Mouse (Mus musculus) limb, embryonic 13.5 days (tissue): ENCODE measurements at regions not wholly inside any gene's neighbourhood (a gene's known extent, or its start where the extent isn't known, plus 50 kb on each side); places are given as distances from the start of the nearest gene placed in this dataset.

Source experiments
- ATAC-seq: fragments of 200-750 bp; cut with Nextera tagmentation; 2 replicates; pipeline ENCODE4 v1.8.0; 2017; ENCODE audit warnings: low read depth, moderate number of reproducible peaks, moderate TSS enrichment; ENCODE audit not compliant: low FRiP score
- H3K27ac ChIP-seq: fragments of 300-500 bp; sonication (generic); 2 replicates; pipeline ENCODE4 v1.5.1; 2015; ENCODE audit warnings: inconsistent platforms, mild to moderate bottlenecking, moderate library complexity
- H3K27me3 ChIP-seq: fragments of 300-500 bp; sonication (generic); 2 replicates; pipeline ENCODE4 v1.6.1; 2015; ENCODE audit warnings: mild to moderate bottlenecking, inconsistent platforms
- H3K36me3 ChIP-seq: fragments of 300-500 bp; sonication (generic); 2 replicates; pipeline ENCODE4 v1.6.1; 2015; ENCODE audit warnings: inconsistent platforms, mild to moderate bottlenecking, moderate library complexity
- H3K4me1 ChIP-seq: fragments of 300-500 bp; sonication (generic); 2 replicates; pipeline ENCODE4 v1.6.1; 2015; ENCODE audit warnings: inconsistent platforms
- H3K4me2 ChIP-seq: fragments of 300-500 bp; sonication (generic); replicated peaks from 2 replicates; pipeline ENCODE4 v1.6.1; 2015; ENCODE audit warnings: inconsistent platforms, mild to moderate bottlenecking, moderate library complexity
- H3K4me3 ChIP-seq: fragments of 300-500 bp; sonication (generic); 2 replicates; pipeline ENCODE4 v1.5.1; 2015; ENCODE audit warnings: moderate library complexity, mild to moderate bottlenecking, inconsistent platforms
- H3K9ac ChIP-seq: fragments of 300-500 bp; sonication (generic); 2 replicates; pipeline ENCODE4 v1.6.1; 2015; ENCODE audit warnings: mild to moderate bottlenecking, inconsistent platforms
- H3K9me3 ChIP-seq: fragments of 300-500 bp; sonication (generic); 2 replicates; pipeline ENCODE4 v1.6.1; 2016; ENCODE audit warnings: inconsistent platforms
- WGBS: fragments of 180-500 bp; shearing (Covaris S2); methylation state at CpG from one replicate; pipeline ENCODE4 v1.1.7; 2015; 5-methylcytosine and 5-hydroxymethylcytosine counted together

- H3K27me3 ChIP-seq, result no peaks in the 10 kb centered on the region
- ATAC-seq, result no peak
- no peaks in the 10 kb centered on the region for H3K4me1 ChIP-seq
- H3K4me2 ChIP-seq, result no peak overlapping the region
- no peaks in the 10 kb centered on the region for H3K9me3 ChIP-seq
- H3K36me3 ChIP-seq, result no peaks in the 10 kb centered on the region
- no peak overlapping the region for H3K27ac ChIP-seq
- H3K4me3 ChIP-seq, result no peak overlapping the region
- H3K9ac ChIP-seq, result no peak overlapping the region
- WGBS, result 77% methylated on average over 3 of the region's 3 CpGs
These were observed 109.9 kb downstream of the Sec23a start for GRCm38 (mm10) chr12:58901931-58902330.

- H3K9ac ChIP-seq, result no peak overlapping the region
- H3K4me3 ChIP-seq, result no peak overlapping the region
- H3K4me2 ChIP-seq, result no peak overlapping the region
- H3K9me3 ChIP-seq, result no peaks in the 10 kb centered on the region
- ATAC-seq, result no peak
- no peaks in the 10 kb centered on the region for H3K27me3 ChIP-seq
- WGBS, result 82% methylated on average over 2 of the region's 2 CpGs
- H3K27ac ChIP-seq, result no peak overlapping the region
- H3K4me1 ChIP-seq, result no peaks in the 10 kb centered on the region
- no peaks in the 10 kb centered on the region for H3K36me3 ChIP-seq
These were observed 136.0 kb downstream of the Sec23a start for GRCm38 (mm10) chr12:58875808-58876207.

- ATAC-seq, result no peak
- no peaks in the 10 kb centered on the region for H3K27me3 ChIP-seq
- H3K4me1 ChIP-seq, result no peaks in the 10 kb centered on the region
- H3K9me3 ChIP-seq, result no peaks in the 10 kb centered on the region
- no peak overlapping the region for H3K4me3 ChIP-seq
- H3K36me3 ChIP-seq, result no peaks in the 10 kb centered on the region
- no peak overlapping the region for H3K9ac ChIP-seq
- no peak overlapping the region for H3K4me2 ChIP-seq
- no peak overlapping the region for H3K27ac ChIP-seq
These were observed 139.4 kb downstream of the Sec23a start for GRCm38 (mm10) chr12:58872465-58872864.

- H3K27ac ChIP-seq, result no peak overlapping the region
- 69% methylated on average over 2 of the region's 2 CpGs for WGBS
- ATAC-seq, result no peak
- no peak overlapping the region for H3K4me3 ChIP-seq
- H3K36me3 ChIP-seq, result no peaks in the 10 kb centered on the region
- H3K4me1 ChIP-seq, result no peaks in the 10 kb centered on the region
- no peak overlapping the region for H3K4me2 ChIP-seq
- H3K27me3 ChIP-seq, result no peaks in the 10 kb centered on the region
- peaks cover 5% of the 10 kb centered on the region; the same call in 1 of the 2 replicates for H3K9me3 ChIP-seq
- H3K9ac ChIP-seq, result no peak overlapping the region
These were observed 155.3 kb downstream of the Sec23a start for GRCm38 (mm10) chr12:58856498-58856897.

GRCm38 (mm10) chr12:58851677-58852385 is 160.0 kb downstream of the Sec23a start:
- no peak for ATAC-seq
- Histone ChIP-seq H3K4me1 (no peaks in the 10 kb centered on the region), H3K9ac (no peak overlapping the region)

GRCm38 (mm10) chr12:58829656-58830055 is 182.2 kb downstream of the Sec23a start:
- ATAC-seq, result no peak
- 55% methylated on average over 1 of the region's 1 CpGs for WGBS
- Histone ChIP-seq H3K9ac (no peak overlapping the region), H3K4me1 (no peaks in the 10 kb centered on the region), H3K4me2 (no peak overlapping the region), H3K9me3 (no peaks in the 10 kb centered on the region), H3K4me3 (no peak overlapping the region), H3K36me3 (no peaks in the 10 kb centered on the region), H3K27me3 (no peaks in the 10 kb centered on the region), H3K27ac (no peak overlapping the region)

More at GRCm38 (mm10) chr12:58851677-58852385, 160.0 kb downstream of the Sec23a start:
- H3K27me3 ChIP-seq, result no peaks in the 10 kb centered on the region
- H3K4me2 ChIP-seq, result no peak overlapping the region
- peaks cover 5% of the 10 kb centered on the region; the same call in 1 of the 2 replicates for H3K9me3 ChIP-seq
- no peaks in the 10 kb centered on the region for H3K36me3 ChIP-seq
- no peak overlapping the region for H3K4me3 ChIP-seq
- H3K27ac ChIP-seq, result no peak overlapping the region
- 76% methylated on average over 6 of the region's 6 CpGs for whole genome bisulfite sequencing

- Histone ChIP-seq H3K9me3 (no peaks in the 10 kb centered on the region), H3K27me3 (no peaks in the 10 kb centered on the region), H3K27ac (no peak overlapping the region), H3K4me2 (no peak overlapping the region), H3K36me3 (no peaks in the 10 kb centered on the region), H3K4me3 (no peak overlapping the region), H3K9ac (no peak overlapping the region), H3K4me1 (no peaks in the 10 kb centered on the region)
- ATAC-seq, result no peak
These were observed 184.0 kb downstream of the Sec23a start for GRCm38 (mm10) chr12:58827864-58828263.

GRCm38 (mm10) chr12:58825139-58825921 is 186.5 kb downstream of the Sec23a start:
- Histone ChIP-seq H3K4me2 (no peak overlapping the region), H3K4me1 (no peaks in the 10 kb centered on the region), H3K9me3 (no peaks in the 10 kb centered on the region), H3K27ac (no peak overlapping the region), H3K27me3 (no peaks in the 10 kb centered on the region), H3K4me3 (no peak overlapping the region), H3K36me3 (no peaks in the 10 kb centered on the region), H3K9ac (no peak overlapping the region)
- no peak for ATAC-seq
- 39% methylated on average over 3 of the region's 7 CpGs for WGBS

- no peaks in the 10 kb centered on the region for H3K9me3 ChIP-seq
- no peak overlapping the region for H3K9ac ChIP-seq
- no peak for ATAC-seq
- no peaks in the 10 kb centered on the region for H3K4me1 ChIP-seq
- H3K36me3 ChIP-seq, result no peaks in the 10 kb centered on the region
- no peak overlapping the region for H3K4me2 ChIP-seq
- WGBS, result 84% methylated on average over 3 of the region's 3 CpGs
- no peaks in the 10 kb centered on the region for H3K27me3 ChIP-seq
- H3K27ac ChIP-seq, result no peak overlapping the region
- no peak overlapping the region for H3K4me3 ChIP-seq
These were observed 188.8 kb downstream of the Sec23a start for GRCm38 (mm10) chr12:58822971-58823370.

GRCm38 (mm10) chr12:58804068-58804467 is 207.7 kb downstream of the Sec23a start:
- ATAC-seq, result no peak
- Histone ChIP-seq H3K9ac (no peak overlapping the region), H3K27me3 (no peaks in the 10 kb centered on the region), H3K27ac (no peak overlapping the region), H3K4me3 (no peak overlapping the region), H3K9me3 (no peaks in the 10 kb centered on the region), H3K4me1 (peaks cover 7% of the 10 kb centered on the region; the same call in 1 of the 2 replicates), H3K36me3 (no peaks in the 10 kb centered on the region), H3K4me2 (no peak overlapping the region)
- 30% methylated on average over 6 of the region's 6 CpGs for WGBS

GRCm38 (mm10) chr12:58802410-58802809 is 209.4 kb downstream of the Sec23a start:
- no peak overlapping the region for H3K9ac ChIP-seq

More at GRCm38 (mm10) chr12:58802410-58802809, 209.4 kb downstream of the Sec23a start:
- Histone ChIP-seq H3K4me3 (no peak overlapping the region), H3K27me3 (no peaks in the 10 kb centered on the region), H3K27ac (no peak overlapping the region), H3K4me1 (peaks cover 7% of the 10 kb centered on the region; the same call in 1 of the 2 replicates), H3K4me2 (no peak overlapping the region), H3K36me3 (no peaks in the 10 kb centered on the region), H3K9me3 (no peaks in the 10 kb centered on the region)
- peak; percentile 84 for ATAC-seq
- 39% methylated on average over 4 of the region's 4 CpGs for WGBS
